ENCODE assay signal across 23 mouse cellular contexts in the genomic region with DNA sequence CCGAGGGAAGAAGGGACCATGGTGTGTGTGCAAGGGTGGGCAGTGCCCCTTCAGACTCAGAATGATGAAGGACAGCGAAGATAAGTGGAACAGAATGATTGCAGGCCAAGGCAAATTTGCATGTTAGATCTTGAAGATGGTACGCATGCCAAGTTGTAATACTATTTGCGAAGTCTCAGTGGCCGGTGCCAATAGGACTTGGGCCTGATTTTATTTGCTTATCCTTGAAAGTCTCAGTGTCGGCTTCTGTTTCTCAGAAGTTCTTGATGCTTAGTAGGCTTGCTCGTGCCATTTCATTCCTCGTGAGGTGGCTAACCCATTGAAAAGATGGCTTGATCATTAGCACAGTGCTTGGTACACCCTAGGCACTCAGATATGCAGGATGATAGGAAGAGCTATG. TPM values are rescaled to one million over a fixed set of nuclear protein-coding genes. Genes with fewer than 3 reads are reported as not detected.
DNase-seq lines count a peak whose midpoint lies in the region; ATAC-seq and TF ChIP-seq lines count a peak whose summit lies in the region.
"Had no signal": no experiment of that assay in that cellular context is flagged by ENCODE, and none has a peak within 500 bp of the region (broad histone marks: within the 10 kb centered on the region; RNA-seq: fewer than 3 reads in every experiment).

No protein-coding gene starts in this region.

- H3K4me2 ChIP-seq in heart, embryonic 15.5 days, result no peak overlapping the region
- no peak overlapping the region for H3K4me2 ChIP-seq in liver, embryonic 13.5 days
- no peak overlapping the region; the same call in 1 of the 2 replicates for H3K4me2 ChIP-seq in liver, embryonic 16.5 days (ENCODE audit: low read depth, low read length)
- H3K4me2 ChIP-seq in forebrain, embryonic 14.5 days (ENCODE audit: low read length), result no peak overlapping the region
- H3K4me2 ChIP-seq: intestine, embryonic 15.5 days; limb, embryonic 15.5 days; midbrain, embryonic 12.5 days; neural tube, embryonic 12.5 days had no signal

- intact Hi-C loops in heart, postnatal 36 days (cut with DNase I), result loop anchor here (5.0 kb wide), 1 partner anchor 78 kb away; no protein-coding TSS in a partner anchor

- H3K27ac ChIP-seq in heart, embryonic 15.5 days, result peak overlapping the region; percentile 32
- peak overlapping the region; percentile 58; the same call in 1 of the 2 replicates for H3K27ac ChIP-seq in layer of hippocampus, adult 2 months
- H3K27ac ChIP-seq in liver, embryonic 13.5 days, result peak overlapping the region; percentile 7; the same call in 1 of the 2 replicates
- H3K27ac ChIP-seq in liver, embryonic 16.5 days (ENCODE audit: low read length), result peak overlapping the region; percentile 9
- H3K27ac ChIP-seq in forebrain, embryonic 14.5 days (ENCODE audit: low read depth, low read length), result no peak overlapping the region
- H3K27ac ChIP-seq: hindbrain, embryonic 10.5 days; intestine, embryonic 15.5 days; limb, embryonic 10.5 days; limb, embryonic 15.5 days; midbrain, embryonic 12.5 days; neural tube, embryonic 12.5 days had no signal

- no peaks in the 10 kb centered on the region for H3K27me3 ChIP-seq in heart, embryonic 15.5 days
- no peaks in the 10 kb centered on the region for H3K27me3 ChIP-seq in liver, embryonic 13.5 days
- H3K27me3 ChIP-seq in liver, embryonic 16.5 days (ENCODE audit: control insufficient read depth, insufficient read depth, low read depth, low read length), result no peaks in the 10 kb centered on the region
- no peaks in the 10 kb centered on the region for H3K27me3 ChIP-seq in forebrain, embryonic 14.5 days (replicated peaks; ENCODE audit: control insufficient read depth, insufficient read depth, low read length)
- H3K27me3 ChIP-seq: intestine, embryonic 15.5 days; limb, embryonic 15.5 days; neural tube, embryonic 12.5 days had no signal

- WGBS in heart, embryonic 15.5 days, result 89% methylated on average over 8 of the region's 8 CpGs
- 85% methylated on average over 8 of the region's 8 CpGs for WGBS in liver, embryonic 13.5 days (ENCODE audit: insufficient replicate concordance)
- 85% methylated on average over 8 of the region's 8 CpGs for WGBS in liver, embryonic 16.5 days (ENCODE audit: insufficient replicate concordance)
- 90% methylated on average over 8 of the region's 8 CpGs for WGBS in forebrain, embryonic 14.5 days

- TF ChIP-seq CTCF in layer of hippocampus, adult 2 months (conservative IDR thresholded peaks at IDR 0.05), result no peak

- H3K9me3 ChIP-seq in heart, embryonic 15.5 days (replicated peaks), result no peaks in the 10 kb centered on the region
- H3K9me3 ChIP-seq in liver, embryonic 13.5 days (replicated peaks), result no peaks in the 10 kb centered on the region
- no peaks in the 10 kb centered on the region for H3K9me3 ChIP-seq in liver, embryonic 16.5 days (replicated peaks; ENCODE audit: control insufficient read depth, low read length)
- no peaks in the 10 kb centered on the region for H3K9me3 ChIP-seq in forebrain, embryonic 14.5 days (replicated peaks; ENCODE audit: control insufficient read depth, low read length)
- H3K9me3 ChIP-seq: hindbrain, embryonic 10.5 days; intestine, embryonic 15.5 days; limb, embryonic 10.5 days; limb, embryonic 15.5 days; midbrain, embryonic 12.5 days; neural tube, embryonic 12.5 days had no signal

- no peak overlapping the region for H3K4me3 ChIP-seq in heart, embryonic 15.5 days
- H3K4me3 ChIP-seq in layer of hippocampus, adult 2 months, result no peak overlapping the region
- H3K4me3 ChIP-seq in liver, embryonic 13.5 days (replicated peaks), result no peak overlapping the region
- no peak overlapping the region for H3K4me3 ChIP-seq in liver, embryonic 16.5 days (ENCODE audit: low read depth, low read length)
- H3K4me3 ChIP-seq in forebrain, embryonic 14.5 days (ENCODE audit: low read depth, low read length), result no peak overlapping the region
- H3K4me3 ChIP-seq: hindbrain, embryonic 10.5 days; intestine, embryonic 15.5 days; limb, embryonic 10.5 days; limb, embryonic 15.5 days; midbrain, embryonic 12.5 days; myocyte; neural tube, embryonic 12.5 days had no signal

- DNase-seq in heart, postnatal 36 days, result no peak
- DNase-seq in layer of hippocampus, adult 2 months (ENCODE audit: low spot score in 2 of 2), result no peak
- DNase-seq in layer of hippocampus, adult 18-20 months (ENCODE audit: low spot score in 2 of 2), result no peak
- no peak for DNase-seq in liver, embryonic 13.5 days
- DNase-seq in cerebellum, postnatal 4 days (ENCODE audit: low spot score in 2 of 2), result no peak
- no peak for DNase-seq in forebrain, embryonic 14.5 days (ENCODE audit: low spot score)
- DNase-seq: cerebellum, adult 11-12 months; cerebellum, adult 9-11 months; forebrain, postnatal 0 days; lung, postnatal 36 days; right cerebral cortex, adult 18-20 months; spleen, adult 18-20 months had no signal

- ATAC-seq in heart, embryonic 15.5 days (replicated peaks; ENCODE audit: insufficient number of reproducible peaks, insufficient read depth, low FRiP score, low read depth), result no peak
- ATAC-seq in liver, embryonic 13.5 days (ENCODE audit: low read depth), result no peak
- no peak for ATAC-seq in liver, embryonic 16.5 days (ENCODE audit: low read depth)
- no peak for ATAC-seq in forebrain, embryonic 14.5 days
- ATAC-seq: CD4-positive, CD25-positive, alpha-beta regulatory T cell, adult 4 months; forebrain, postnatal 0 days; hindbrain, embryonic 16.5 days had no signal

- peaks cover 5% of the 10 kb centered on the region; the same call in 1 of the 2 replicates for H3K36me3 ChIP-seq in heart, embryonic 15.5 days
- H3K36me3 ChIP-seq in liver, embryonic 13.5 days, result peaks cover 13% of the 10 kb centered on the region
- H3K36me3 ChIP-seq in liver, embryonic 16.5 days (ENCODE audit: control insufficient read depth, insufficient read depth), result peaks cover 5% of the 10 kb centered on the region
- H3K36me3 ChIP-seq in forebrain, embryonic 14.5 days (ENCODE audit: control insufficient read depth, insufficient read depth, low read length), result no peaks in the 10 kb centered on the region
- H3K36me3 ChIP-seq: hindbrain, embryonic 10.5 days; intestine, embryonic 15.5 days; limb, embryonic 10.5 days; limb, embryonic 15.5 days; midbrain, embryonic 12.5 days; neural tube, embryonic 12.5 days had no signal

- no peak overlapping the region for H3K9ac ChIP-seq in heart, embryonic 15.5 days
- no peak overlapping the region for H3K9ac ChIP-seq in liver, embryonic 13.5 days
- no peak overlapping the region for H3K9ac ChIP-seq in liver, embryonic 16.5 days (ENCODE audit: low read depth, low read length)
- H3K9ac ChIP-seq in forebrain, embryonic 14.5 days (ENCODE audit: low read length), result no peak overlapping the region
- H3K9ac ChIP-seq: forebrain, postnatal 0 days; intestine, embryonic 15.5 days; limb, embryonic 15.5 days; midbrain, embryonic 12.5 days; neural tube, embryonic 12.5 days had no signal

- peaks cover 18% of the 10 kb centered on the region for H3K4me1 ChIP-seq in heart, embryonic 15.5 days (replicated peaks)
- H3K4me1 ChIP-seq in liver, embryonic 13.5 days (replicated peaks), result peaks cover 75% of the 10 kb centered on the region
- peaks cover 36% of the 10 kb centered on the region for H3K4me1 ChIP-seq in liver, embryonic 16.5 days (ENCODE audit: control insufficient read depth, low read depth, low read length)
- H3K4me1 ChIP-seq in forebrain, embryonic 14.5 days (ENCODE audit: control insufficient read depth, insufficient read depth, low read length), result peaks cover 6% of the 10 kb centered on the region; the same call in 1 of the 2 replicates

RNA-seq across cellular contexts. Expression of a gene that starts 19.4 kb away (rescaled TPM):
- 53.7 and 59.9 TPM in 2 replicates for polyA plus RNA-seq in heart, embryonic 15.5 days (2015; fragmentation: Nextera tagmentation; extraction: Ambion mirVana)
- total RNA-seq in heart, postnatal 36 days (2021), result 1,000 to 10,000 TPM in 1 of 2 experiments, 100 to 1,000 TPM in 1; 996 to 1,034 TPM
- total RNA-seq in layer of hippocampus, adult 2 months (2021), result 10 to 100 TPM; 41.8 to 43.5 TPM
- total RNA-seq in layer of hippocampus, adult 18-20 months (2021), result 10 to 100 TPM; 42.8 to 45.5 TPM
- 41.6 and 52.0 TPM in 2 replicates for polyA plus RNA-seq in liver, embryonic 13.5 days (2015; fragmentation: Nextera tagmentation; extraction: Ambion mirVana)
- 139 and 168 TPM in 2 replicates for polyA plus RNA-seq in liver, embryonic 16.5 days (2015; fragmentation: Nextera tagmentation; extraction: Ambion mirVana)
- 8.8 and 10.0 TPM in 2 replicates for polyA plus RNA-seq in forebrain, embryonic 14.5 days (2014; fragmentation: Nextera tagmentation; extraction: Ambion mirVana)
